Mouse (Mus musculus) hematopoietic stem cell, adult 5-6 weeks (primary cell): ENCODE results near the gene Spem2. TPM values are rescaled to one million over a fixed set of nuclear protein-coding genes. Genes with fewer than 3 reads are reported as not detected.

Experiments used
- ATAC-seq, 2 experiments: fragments of 125-278 bp in 1 of 2; replicated peaks in 1 of 2; 2 replicates each; pipeline ENCODE4 v1.8.0; 2016 to 2017; ENCODE audit warnings: inconsistent platforms in 2 of 2, mild to moderate bottlenecking in 2 of 2, moderate number of reproducible peaks in 2 of 2, low read depth in 1 of 2, moderate TSS enrichment in 1 of 2; ENCODE audit not compliant: low FRiP score in 2 of 2, poor library complexity in 2 of 2, severe bottlenecking in 2 of 2, insufficient read depth in 1 of 2, low TSS enrichment in 1 of 2
- total RNA-seq: library from RNA; stranded (forward); fragments of 172-1452, 232-1000 nt; gene quantifications from 2 replicates; pipeline ENCODE4 v1.2.3, GENCODE M21; 2017

The Spem2 gene
- total RNA-seq, 1 experiment from 2014 or later: not detected

DNA sequence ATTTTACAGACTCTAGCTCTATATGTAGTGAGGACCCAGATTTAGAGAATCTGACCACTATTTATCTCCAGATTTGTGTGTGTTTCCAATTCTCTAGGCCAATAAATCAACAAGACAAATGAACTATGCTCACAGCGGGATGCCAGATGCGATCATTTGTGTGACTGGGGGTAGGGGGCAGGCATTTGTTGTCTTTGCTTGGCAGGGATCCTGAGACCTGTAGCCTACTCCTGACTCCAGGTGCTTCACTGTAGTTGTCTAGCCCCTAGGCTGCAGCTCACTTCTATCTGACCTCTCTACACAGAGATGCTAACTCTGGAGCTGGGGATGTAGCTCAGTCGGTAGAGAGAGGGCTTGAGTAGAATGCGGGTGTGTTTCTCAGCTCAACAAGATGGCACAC is 36.4 kb downstream of the Spem2 start:
- no peak for ATAC-seq

DNA sequence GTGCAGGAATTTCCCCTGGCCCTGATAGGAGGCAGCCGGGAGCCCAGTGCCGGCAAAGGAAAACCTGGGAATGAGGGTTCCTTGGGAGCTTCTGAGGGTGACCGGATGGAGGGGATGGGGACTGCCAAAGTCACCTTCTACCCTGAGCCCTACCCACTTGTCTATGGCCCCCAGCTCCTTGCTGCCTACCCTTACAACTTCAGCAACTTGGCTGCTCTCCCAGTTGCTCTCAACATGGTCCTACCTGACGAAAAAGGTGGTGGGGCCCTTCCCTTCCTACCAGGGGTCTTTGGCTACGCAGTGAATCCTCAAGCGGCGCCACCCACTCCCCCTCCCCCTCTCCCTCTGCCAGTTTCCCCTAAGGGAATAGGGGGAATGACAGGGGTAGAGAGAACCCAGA is 39.3 kb downstream of the Spem2 start:
- ATAC-seq: no peak

DNA sequence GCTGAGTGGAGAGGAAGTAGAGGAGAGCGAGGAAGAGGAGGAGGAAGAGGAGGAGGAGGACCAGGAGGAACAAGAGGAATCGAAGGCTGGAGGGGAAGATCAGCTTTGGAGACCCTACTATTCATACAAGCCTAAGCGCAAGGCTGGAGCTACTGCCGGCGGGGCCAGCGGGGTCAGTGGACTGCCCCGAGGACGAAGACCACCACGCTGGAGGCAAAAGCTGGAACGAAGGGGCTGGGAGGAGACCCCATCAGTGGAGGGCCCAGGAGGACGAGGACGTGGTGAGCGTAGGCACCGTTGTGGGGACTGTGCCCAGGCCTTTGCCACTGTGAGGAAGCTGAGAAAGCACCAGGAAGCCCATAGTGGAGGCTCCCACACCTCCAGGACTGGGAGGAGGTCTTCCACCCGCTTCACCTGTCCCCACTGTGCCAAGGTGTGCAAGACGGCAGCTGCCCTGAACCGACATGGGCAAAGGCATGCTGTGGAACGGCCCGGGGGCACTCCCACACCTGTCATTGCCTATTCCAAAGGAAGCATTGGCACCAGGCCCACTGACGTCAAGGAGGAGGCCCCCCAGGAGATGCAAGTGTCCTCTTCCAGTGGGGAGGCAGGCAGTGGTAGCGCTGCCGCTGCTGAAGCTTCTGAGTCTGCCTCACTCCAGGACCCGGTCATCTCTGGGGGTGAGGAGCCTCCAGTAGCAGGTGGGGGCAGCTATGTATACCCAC is 39.8 kb downstream of the Spem2 start:
- ATAC-seq: no peak; a peak in 1 of 4 replicates

- peak; percentile 12 to 40; a peak in 2 of 4 replicates for ATAC-seq
These were observed 40.6 kb downstream of the Spem2 start for GRCm38 (mm10) chr11:69777504-69778257.

GRCm38 (mm10) chr11:69776488-69776887 is 41.8 kb downstream of the Spem2 start:
- ATAC-seq: no peak

- no peak for ATAC-seq
These were observed 42.5 kb downstream of the Spem2 start for GRCm38 (mm10) chr11:69775716-69776115.

- no peak for ATAC-seq
These were observed 43.3 kb downstream of the Spem2 start for GRCm38 (mm10) chr11:69774961-69775360.

- no peak for ATAC-seq
These were observed 50.7 kb downstream of the Spem2 start for GRCm38 (mm10) chr11:69767625-69767909.

GRCm38 (mm10) chr11:69766872-69767624 is 51.2 kb downstream of the Spem2 start:
- ATAC-seq: no peak

Other genes with a start within 250 kb of the Spem2 start
- 4.6 and 6.4 TPM in 2 replicates for gene Wrap53, start 238.2 kb downstream of the Spem2 start, total RNA-seq
- gene Trp53, start 238.1 kb downstream of the Spem2 start, total RNA-seq: 68.4 and 96.6 TPM in 2 replicates
- gene Atp1b2, start 212.5 kb downstream of the Spem2 start, total RNA-seq: 1.0 and 7.6 TPM in 2 replicates
- gene Shbg, start 200.6 kb downstream of the Spem2 start, total RNA-seq: not detected in 2 replicates
- gene Sat2, start 196.4 kb downstream of the Spem2 start, total RNA-seq: 1.4 TPM in 1 of 2 replicates, not detected in the other
- gene Fxr2, start 185.5 kb downstream of the Spem2 start, total RNA-seq: 51.2 and 60.8 TPM in 2 replicates
- gene Sox15, start 163.2 kb downstream of the Spem2 start, total RNA-seq: 1.5 TPM in 1 of 2 replicates, not detected in the other
- 41.3 and 73.7 TPM in 2 replicates for gene Mpdu1, start 155.8 kb downstream of the Spem2 start, total RNA-seq
- gene Cd68, start 152.3 kb downstream of the Spem2 start, total RNA-seq: 11.4 and 16.7 TPM in 2 replicates
- 838 and 888 TPM in 2 replicates for gene Eif4a1, start 146.0 kb downstream of the Spem2 start, total RNA-seq
- gene Senp3, start 136.4 kb downstream of the Spem2 start, total RNA-seq: 99.1 and 105 TPM in 2 replicates
- 13.9 and 15.9 TPM in 2 replicates for gene Tnfsf13, start 132.7 kb downstream of the Spem2 start, total RNA-seq
- 1.4 and 3.3 TPM in 2 replicates for gene Tnfsf12, start 122.6 kb downstream of the Spem2 start, total RNA-seq
- gene Tnfsfm13, start 122.4 kb downstream of the Spem2 start, total RNA-seq: 1.5 and 2.9 TPM in 2 replicates
- 11.3 and 55.7 TPM in 2 replicates for gene Polr2a, start 59.8 kb downstream of the Spem2 start, total RNA-seq
- gene Slc35g3, start 56.5 kb downstream of the Spem2 start, total RNA-seq: not detected in 2 replicates
- gene Zbtb4, start 52.6 kb downstream of the Spem2 start, total RNA-seq: 4.4 and 6.9 TPM in 2 replicates
- 11.4 and 21.2 TPM in 2 replicates for gene Chrnb1, start 22.5 kb downstream of the Spem2 start, total RNA-seq
- gene Fgf11, start 16.6 kb downstream of the Spem2 start, total RNA-seq: 3.9 and 5.4 TPM in 2 replicates
- gene Tmem102, start 12.8 kb downstream of the Spem2 start, total RNA-seq: 0.30 and 1.0 TPM in 2 replicates
- gene Gm39566, start 3.2 kb downstream of the Spem2 start, total RNA-seq: not detected in 2 replicates
- gene Spem1, start 3.7 kb upstream of the Spem2 start, total RNA-seq: not detected in 2 replicates
- 8.7 and 17.8 TPM in 2 replicates for gene Nlgn2, start 19.3 kb upstream of the Spem2 start, total RNA-seq
- gene Tmem256, start 20.0 kb upstream of the Spem2 start, total RNA-seq: 130 and 149 TPM in 2 replicates
- 27.2 and 33.3 TPM in 2 replicates for gene Plscr3, start 27.9 kb upstream of the Spem2 start, total RNA-seq
- gene Tnk1, start 40.3 kb upstream of the Spem2 start, total RNA-seq: 0.50 and 4.4 TPM in 2 replicates
- not detected in 2 replicates for gene Tmem95, start 59.6 kb upstream of the Spem2 start, total RNA-seq
- gene Kctd11, start 62.9 kb upstream of the Spem2 start, total RNA-seq: 1.3 and 2.7 TPM in 2 replicates
- gene Acap1, start 77.1 kb upstream of the Spem2 start, total RNA-seq: 136 and 171 TPM in 2 replicates
- gene 2810408A11Rik, start 82.5 kb upstream of the Spem2 start, total RNA-seq: 12.1 and 33.3 TPM in 2 replicates
- gene Neurl4, start 82.6 kb upstream of the Spem2 start, total RNA-seq: 23.3 and 34.1 TPM in 2 replicates
- gene Gps2, start 95.4 kb upstream of the Spem2 start, total RNA-seq: 37.0 and 64.9 TPM in 2 replicates
- gene Eif5a, start 103.5 kb upstream of the Spem2 start, total RNA-seq: 553 and 938 TPM in 2 replicates
- 0.60 TPM in 1 of 2 replicates, not detected in the other for gene Ybx2, start 117.3 kb upstream of the Spem2 start, total RNA-seq
- gene Slc2a4, start 129.7 kb upstream of the Spem2 start, total RNA-seq: not detected in 2 replicates
- gene Cldn7, start 146.3 kb upstream of the Spem2 start, total RNA-seq: 0.31 and 6.3 TPM in 2 replicates
- 17.3 and 21.4 TPM in 2 replicates for gene Ctdnep1, start 162.7 kb upstream of the Spem2 start, total RNA-seq
- gene Elp5, start 164.1 kb upstream of the Spem2 start, total RNA-seq: 48.6 and 59.9 TPM in 2 replicates
- gene Gabarap, start 172.7 kb upstream of the Spem2 start, total RNA-seq: 211 and 252 TPM in 2 replicates
- gene Phf23, start 177.3 kb upstream of the Spem2 start, total RNA-seq: 44.2 and 45.3 TPM in 2 replicates
- gene Dvl2, start 182.1 kb upstream of the Spem2 start, total RNA-seq: 22.6 and 35.9 TPM in 2 replicates
- gene Acadvl, start 196.9 kb upstream of the Spem2 start, total RNA-seq: 42.8 and 51.7 TPM in 2 replicates
- 9.3 and 10.0 TPM in 2 replicates for gene Dlg4, start 198.5 kb upstream of the Spem2 start, total RNA-seq
- gene Asgr1, start 235.6 kb upstream of the Spem2 start, total RNA-seq: 1.1 TPM in 1 of 2 replicates, not detected in the other